Mouse (Mus musculus): ENCODE measurements at regions not wholly inside any gene's neighbourhood (a gene's known extent, or its start where the extent isn't known, plus 50 kb on each side); places are given as distances from the start of the nearest gene placed in this dataset.

DNA sequence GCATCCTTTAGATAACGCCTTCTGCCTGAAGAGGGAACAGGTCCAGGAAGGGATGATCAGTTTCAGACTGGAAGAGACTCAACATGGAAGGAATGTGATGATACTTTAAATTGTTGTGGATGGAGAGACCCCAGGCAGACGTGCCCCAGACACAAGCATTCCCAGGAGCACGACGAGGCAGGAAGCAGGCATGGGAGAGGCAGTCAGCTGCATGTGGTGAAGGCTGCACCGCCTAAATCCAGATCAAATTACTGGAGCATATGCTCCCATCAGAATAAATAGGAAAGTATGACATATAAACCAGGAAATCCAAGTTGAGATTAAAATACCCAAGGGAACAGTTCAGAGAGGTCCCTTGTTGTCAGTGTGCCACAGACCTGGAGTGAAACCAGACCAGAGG, 467.3 kb downstream of the Pid1 start:
- Histone ChIP-seq H3K9me3 (replicated peaks; ENCODE audit: control insufficient read depth, low read length) (no peaks in the 10 kb centered on the region), H3K4me1 (ENCODE audit: control insufficient read depth, insufficient read depth, low read length) (no peaks in the 10 kb centered on the region), H3K27ac (ENCODE audit: low read depth, low read length) (no peak overlapping the region), H3K4me2 (ENCODE audit: low read length) (no peak overlapping the region), H3K4me3 (ENCODE audit: low read depth, low read length) (no peak overlapping the region), H3K36me3 (ENCODE audit: control insufficient read depth, insufficient read depth, low read length) (no peaks in the 10 kb centered on the region), H3K9ac (ENCODE audit: low read length) (no peak overlapping the region), H3K27me3 (replicated peaks; ENCODE audit: control insufficient read depth, insufficient read depth, low read length) (no peaks in the 10 kb centered on the region)
- ATAC-seq (no peak), DNase-seq (ENCODE audit: low spot score) (no peak)
- WGBS, result 57% methylated on average over 5 of the region's 5 CpGs

DNA sequence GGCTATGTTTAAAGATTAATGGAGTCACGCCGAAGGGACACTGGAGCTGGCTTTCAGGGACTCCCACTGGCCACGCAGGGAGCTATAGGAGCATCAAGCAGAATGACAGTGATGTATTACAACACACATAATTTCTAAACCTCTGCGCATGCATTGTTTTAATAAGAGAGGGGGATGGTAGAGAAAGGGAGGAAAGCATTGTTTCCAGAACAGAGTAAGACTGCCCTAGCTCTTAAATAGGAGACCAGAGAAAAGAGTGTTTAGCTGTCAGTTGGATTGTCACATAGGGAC, 471.1 kb upstream of the Sphkap start:
- ATAC-seq, result no peak
- Histone ChIP-seq H3K36me3 (ENCODE audit: control insufficient read depth, insufficient read depth, low read length) (no peaks in the 10 kb centered on the region), H3K4me1 (ENCODE audit: control insufficient read depth, insufficient read depth, low read length) (peaks cover 2% of the 10 kb centered on the region; the same call in 1 of the 2 replicates), H3K4me2 (ENCODE audit: low read length) (no peak overlapping the region), H3K4me3 (ENCODE audit: low read depth, low read length) (no peak overlapping the region), H3K9ac (ENCODE audit: low read length) (no peak overlapping the region), H3K27me3 (replicated peaks; ENCODE audit: control insufficient read depth, insufficient read depth, low read length) (no peaks in the 10 kb centered on the region), H3K9me3 (replicated peaks; ENCODE audit: control insufficient read depth, low read length) (no peaks in the 10 kb centered on the region), H3K27ac (ENCODE audit: low read depth, low read length) (no peak overlapping the region)
- 93% methylated on average over 4 of the region's 4 CpGs for WGBS
- DNase-seq (ENCODE audit: low spot score), result no peak

DNA sequence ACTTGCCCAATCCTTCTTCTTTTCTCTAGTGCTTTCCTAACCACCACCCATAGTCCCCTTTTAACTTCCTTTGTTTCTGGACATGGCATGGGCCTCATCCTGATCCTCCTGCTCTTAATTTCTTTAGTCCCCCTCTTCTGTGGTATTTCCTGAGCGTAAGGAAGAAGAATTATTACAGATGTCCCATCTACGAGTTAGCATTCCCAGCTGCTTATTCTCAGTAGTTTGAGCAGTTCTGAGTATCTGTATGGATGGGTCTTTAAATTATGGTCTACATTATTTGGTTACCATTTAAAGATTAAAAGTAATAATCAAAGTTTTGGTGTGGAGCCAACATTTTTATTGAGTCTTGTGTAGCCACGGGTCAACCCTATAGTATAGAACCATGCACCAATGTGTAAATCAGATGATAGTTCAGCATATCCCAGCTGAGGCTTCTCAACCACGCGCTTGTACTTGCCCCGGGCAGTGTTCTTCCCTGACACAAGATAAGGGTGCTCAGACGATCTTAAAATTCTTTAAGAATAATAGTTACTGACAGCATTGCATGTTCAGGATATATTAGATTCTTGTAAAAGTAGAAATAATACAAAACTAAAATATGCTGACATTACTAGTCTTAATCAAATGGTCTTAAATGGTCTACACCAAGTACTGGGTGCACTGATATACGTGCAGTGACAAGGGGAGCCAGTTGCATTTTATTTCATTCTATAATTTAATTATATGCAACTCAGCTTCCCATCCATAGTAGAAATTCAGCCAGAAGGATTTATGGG, 470.5 kb upstream of the Sphkap start:
- H3K27ac ChIP-seq (ENCODE audit: low read depth, low read length), result no peak overlapping the region
- H3K4me1 ChIP-seq (ENCODE audit: control insufficient read depth, insufficient read depth, low read length), result peaks cover 2% of the 10 kb centered on the region; the same call in 1 of the 2 replicates
- no peaks in the 10 kb centered on the region for H3K36me3 ChIP-seq (ENCODE audit: control insufficient read depth, insufficient read depth, low read length)
- WGBS, result 92% methylated on average over 8 of the region's 8 CpGs
- no peak overlapping the region for H3K4me2 ChIP-seq (ENCODE audit: low read length)
- DNase-seq (ENCODE audit: low spot score) (no peak), ATAC-seq (no peak)
- no peaks in the 10 kb centered on the region for H3K9me3 ChIP-seq (replicated peaks; ENCODE audit: control insufficient read depth, low read length)
- no peak overlapping the region for H3K9ac ChIP-seq (ENCODE audit: low read length)
- H3K27me3 ChIP-seq (replicated peaks; ENCODE audit: control insufficient read depth, insufficient read depth, low read length), result no peaks in the 10 kb centered on the region
- no peak overlapping the region for H3K4me3 ChIP-seq (ENCODE audit: low read depth, low read length)

DNA sequence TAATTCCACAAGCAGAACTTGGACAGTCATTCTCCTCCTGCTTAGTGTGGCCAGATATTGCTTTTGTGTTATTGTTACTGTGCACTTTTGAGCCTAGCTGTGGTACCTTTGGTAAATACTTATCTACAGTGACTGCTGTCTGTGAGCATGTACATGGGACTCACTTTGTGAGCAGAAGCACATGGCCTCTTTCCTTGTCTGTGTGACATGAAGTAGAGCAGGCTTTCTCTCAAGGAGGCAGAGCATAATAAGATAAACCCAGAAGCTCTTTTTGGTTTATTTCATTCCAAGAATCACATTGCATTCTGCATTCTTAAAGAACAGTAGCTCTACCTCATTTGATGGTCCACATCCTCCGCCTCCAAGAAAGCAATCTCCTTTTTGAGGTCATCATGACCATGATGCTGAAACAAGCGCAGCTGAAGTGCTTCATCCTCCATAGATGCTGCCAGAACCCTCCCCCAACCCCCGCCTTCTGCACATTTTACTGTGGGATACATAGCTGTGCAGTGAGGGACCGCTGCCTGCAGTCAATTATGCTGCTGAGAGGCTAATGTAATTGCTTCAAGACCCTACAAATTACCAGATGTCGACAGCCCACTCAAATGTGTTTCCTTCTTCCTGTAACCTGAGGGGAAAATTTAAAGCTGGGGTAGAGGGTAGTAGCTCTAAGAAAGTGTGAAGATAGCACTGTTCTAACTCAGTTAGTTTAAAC, 463.0 kb upstream of the Sphkap start:
- H3K9ac ChIP-seq (ENCODE audit: low read length), result no peak overlapping the region
- no peak overlapping the region for H3K4me3 ChIP-seq (ENCODE audit: low read depth, low read length)
- no peaks in the 10 kb centered on the region for H3K36me3 ChIP-seq (ENCODE audit: control insufficient read depth, insufficient read depth, low read length)
- no peak overlapping the region for H3K4me2 ChIP-seq (ENCODE audit: low read length)
- H3K27ac ChIP-seq (ENCODE audit: low read depth, low read length), result no peak overlapping the region
- peak; percentile 77 for ATAC-seq
- no peaks in the 10 kb centered on the region for H3K9me3 ChIP-seq (replicated peaks; ENCODE audit: control insufficient read depth, low read length)
- peak; percentile 43 for DNase-seq (ENCODE audit: low spot score)
- no peaks in the 10 kb centered on the region for H3K27me3 ChIP-seq (replicated peaks; ENCODE audit: control insufficient read depth, insufficient read depth, low read length)
- H3K4me1 ChIP-seq (ENCODE audit: control insufficient read depth, insufficient read depth, low read length), result no peaks in the 10 kb centered on the region
- WGBS, result 65% methylated on average over 5 of the region's 5 CpGs

DNA sequence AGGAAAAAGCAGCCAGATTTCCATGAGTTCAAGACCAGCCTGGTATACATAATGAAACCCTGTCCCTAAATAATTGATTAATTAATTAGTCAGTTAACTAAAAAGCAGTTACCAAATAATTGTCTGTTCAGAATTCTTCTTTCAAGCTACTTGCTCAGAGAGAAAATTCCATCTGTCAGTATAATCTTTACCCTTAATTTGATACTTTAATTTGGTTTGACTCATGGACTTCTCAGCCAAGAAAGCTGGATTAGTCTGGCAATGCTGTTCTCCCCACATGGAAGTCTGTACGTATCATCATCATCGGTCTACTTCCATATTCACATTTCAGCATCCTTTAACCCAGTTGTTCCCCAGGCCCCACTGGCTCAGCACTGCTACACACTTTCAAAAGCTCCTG, 461.0 kb upstream of the Sphkap start:
- no peak overlapping the region for H3K9ac ChIP-seq (ENCODE audit: low read length)
- no peak overlapping the region for H3K4me2 ChIP-seq (ENCODE audit: low read length)
- H3K36me3 ChIP-seq (ENCODE audit: control insufficient read depth, insufficient read depth, low read length), result no peaks in the 10 kb centered on the region
- ATAC-seq (no peak), DNase-seq (ENCODE audit: low spot score) (no peak)
- H3K4me1 ChIP-seq (ENCODE audit: control insufficient read depth, insufficient read depth, low read length), result no peaks in the 10 kb centered on the region
- no peak overlapping the region for H3K27ac ChIP-seq (ENCODE audit: low read depth, low read length)
- WGBS, result 78% methylated on average over 2 of the region's 2 CpGs
- no peaks in the 10 kb centered on the region for H3K27me3 ChIP-seq (replicated peaks; ENCODE audit: control insufficient read depth, insufficient read depth, low read length)
- H3K9me3 ChIP-seq (replicated peaks; ENCODE audit: control insufficient read depth, low read length), result no peaks in the 10 kb centered on the region
- H3K4me3 ChIP-seq (ENCODE audit: low read depth, low read length), result no peak overlapping the region

DNA sequence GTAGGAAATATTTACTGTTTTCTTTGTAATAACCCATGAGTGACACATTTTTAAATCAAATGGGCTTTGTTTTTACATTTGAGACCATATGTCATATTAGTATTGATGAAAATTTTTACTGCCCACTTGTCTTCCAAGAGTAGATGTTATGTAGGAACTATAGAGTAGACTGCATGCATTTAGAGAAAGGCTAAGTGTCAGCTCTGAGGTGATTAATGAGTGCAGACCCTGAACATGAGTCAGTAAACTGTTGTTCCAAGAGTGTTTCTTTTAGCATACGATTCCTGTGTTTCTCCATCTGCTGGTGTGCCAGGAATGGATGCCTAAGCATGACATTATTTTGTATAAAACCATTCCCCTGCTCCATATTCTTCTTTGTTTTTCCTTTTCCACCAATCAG, 454.5 kb upstream of the Sphkap start:
- H3K4me1 ChIP-seq (ENCODE audit: control insufficient read depth, insufficient read depth, low read length), result no peaks in the 10 kb centered on the region
- DNase-seq (ENCODE audit: low spot score) (no peak), ATAC-seq (no peak)
- no peak overlapping the region for H3K4me2 ChIP-seq (ENCODE audit: low read length)
- 84% methylated on average over 1 of the region's 1 CpGs for WGBS
- no peaks in the 10 kb centered on the region for H3K36me3 ChIP-seq (ENCODE audit: control insufficient read depth, insufficient read depth, low read length)
- no peaks in the 10 kb centered on the region for H3K27me3 ChIP-seq (replicated peaks; ENCODE audit: control insufficient read depth, insufficient read depth, low read length)
- no peaks in the 10 kb centered on the region for H3K9me3 ChIP-seq (replicated peaks; ENCODE audit: control insufficient read depth, low read length)
- H3K4me3 ChIP-seq (ENCODE audit: low read depth, low read length), result no peak overlapping the region
- H3K9ac ChIP-seq (ENCODE audit: low read length), result no peak overlapping the region
- H3K27ac ChIP-seq (ENCODE audit: low read depth, low read length), result no peak overlapping the region

DNA sequence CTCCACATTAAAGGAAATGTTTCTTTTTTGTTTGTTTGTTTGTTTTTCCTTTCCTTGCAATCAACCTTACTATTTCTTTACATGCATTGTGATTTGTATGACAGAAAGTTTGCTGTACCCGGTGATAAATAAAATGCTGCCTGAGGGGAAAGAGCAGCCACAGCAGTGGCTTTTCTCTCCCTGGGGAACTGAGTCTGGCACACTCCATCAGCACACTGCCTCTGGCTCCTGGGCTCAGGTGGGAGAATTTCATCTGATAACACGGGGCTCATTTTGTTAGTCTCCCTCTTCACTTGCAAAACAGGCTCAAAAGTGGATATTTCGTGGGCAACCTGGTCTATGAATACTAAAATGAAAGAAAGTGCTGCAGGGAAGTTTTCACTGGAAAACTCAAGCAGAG, 454.1 kb upstream of the Sphkap start:
- Histone ChIP-seq H3K9ac (ENCODE audit: low read length) (no peak overlapping the region), H3K27ac (ENCODE audit: low read depth, low read length) (no peak overlapping the region), H3K4me2 (ENCODE audit: low read length) (no peak overlapping the region), H3K4me3 (ENCODE audit: low read depth, low read length) (no peak overlapping the region), H3K27me3 (replicated peaks; ENCODE audit: control insufficient read depth, insufficient read depth, low read length) (no peaks in the 10 kb centered on the region), H3K9me3 (replicated peaks; ENCODE audit: control insufficient read depth, low read length) (no peaks in the 10 kb centered on the region), H3K36me3 (ENCODE audit: control insufficient read depth, insufficient read depth, low read length) (no peaks in the 10 kb centered on the region), H3K4me1 (ENCODE audit: control insufficient read depth, insufficient read depth, low read length) (no peaks in the 10 kb centered on the region)
- WGBS, result 71% methylated on average over 3 of the region's 3 CpGs
- no peak for ATAC-seq
- DNase-seq (ENCODE audit: low spot score), result no peak

DNA sequence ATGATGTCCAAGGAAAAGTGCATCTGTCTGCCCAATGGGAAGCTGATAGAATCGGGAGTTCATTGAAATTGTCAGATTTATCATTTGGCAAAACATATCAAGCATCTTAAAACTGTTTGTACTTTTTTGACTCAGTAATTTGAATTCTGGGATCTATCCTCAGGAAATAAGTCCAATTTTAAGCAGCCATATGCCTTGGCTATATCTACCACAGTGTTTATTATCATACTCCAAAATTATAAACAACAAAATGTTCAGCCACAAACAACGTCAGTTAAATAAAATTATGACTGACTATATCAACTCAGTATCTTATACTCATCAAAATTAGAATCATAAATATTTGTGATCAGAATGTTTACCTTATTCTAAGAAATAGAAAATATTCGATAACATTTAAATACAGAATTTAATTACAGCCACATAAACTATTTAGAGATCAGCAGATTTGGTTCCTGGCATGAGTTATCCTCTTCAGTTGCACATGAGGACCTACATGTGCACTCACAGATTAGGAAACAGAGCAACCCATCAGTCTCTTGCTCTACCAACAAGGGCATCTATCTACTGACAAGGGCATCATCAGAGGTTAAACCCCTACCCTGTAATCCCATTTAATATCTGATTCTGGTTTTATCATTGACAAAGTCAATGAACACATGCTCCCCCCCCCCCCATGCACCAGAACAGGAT, 451.9 kb upstream of the Sphkap start:
- Histone ChIP-seq H3K27ac (ENCODE audit: low read depth, low read length) (no peak overlapping the region), H3K4me3 (ENCODE audit: low read depth, low read length) (no peak overlapping the region), H3K4me2 (ENCODE audit: low read length) (no peak overlapping the region), H3K9ac (ENCODE audit: low read length) (no peak overlapping the region), H3K27me3 (replicated peaks; ENCODE audit: control insufficient read depth, insufficient read depth, low read length) (no peaks in the 10 kb centered on the region), H3K36me3 (ENCODE audit: control insufficient read depth, insufficient read depth, low read length) (no peaks in the 10 kb centered on the region), H3K9me3 (replicated peaks; ENCODE audit: control insufficient read depth, low read length) (no peaks in the 10 kb centered on the region), H3K4me1 (ENCODE audit: control insufficient read depth, insufficient read depth, low read length) (no peaks in the 10 kb centered on the region)
- WGBS, result 88% methylated on average over 3 of the region's 3 CpGs
- ATAC-seq, result no peak
- no peak for DNase-seq (ENCODE audit: low spot score)

DNA sequence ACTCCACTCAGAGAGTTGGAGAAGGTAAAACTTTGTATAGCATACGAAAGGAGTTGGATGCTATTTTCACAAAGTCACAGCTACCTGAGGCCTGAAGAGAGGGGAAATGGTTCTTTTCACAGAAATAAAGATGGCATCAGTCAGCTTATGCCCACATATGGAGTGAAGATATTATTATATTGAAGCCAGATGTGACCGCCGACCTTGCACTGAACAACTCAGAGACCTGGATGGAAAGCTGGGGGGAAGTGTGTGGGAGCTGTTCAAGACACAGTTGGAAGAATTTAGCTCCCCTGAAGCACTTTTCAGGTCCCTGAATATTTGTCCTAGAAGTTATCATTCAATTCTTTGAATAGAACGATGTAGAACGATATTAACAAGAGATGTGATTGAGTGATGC, 446.0 kb upstream of the Sphkap start:
- Histone ChIP-seq H3K36me3 (ENCODE audit: control insufficient read depth, insufficient read depth, low read length) (no peaks in the 10 kb centered on the region), H3K9ac (ENCODE audit: low read length) (no peak overlapping the region), H3K27me3 (replicated peaks; ENCODE audit: control insufficient read depth, insufficient read depth, low read length) (no peaks in the 10 kb centered on the region), H3K4me2 (ENCODE audit: low read length) (no peak overlapping the region), H3K4me1 (ENCODE audit: control insufficient read depth, insufficient read depth, low read length) (no peaks in the 10 kb centered on the region), H3K27ac (ENCODE audit: low read depth, low read length) (no peak overlapping the region), H3K4me3 (ENCODE audit: low read depth, low read length) (no peak overlapping the region), H3K9me3 (replicated peaks; ENCODE audit: control insufficient read depth, low read length) (no peaks in the 10 kb centered on the region)
- ATAC-seq (no peak), DNase-seq (ENCODE audit: low spot score) (no peak)
- WGBS, result 97% methylated on average over 5 of the region's 5 CpGs

All from forebrain, embryonic 14.5 days (tissue).